Mouse (Mus musculus) retina, postnatal 1 day (tissue): ENCODE data around the gene Ttc17.
"Not testable (repeated sequence)": the region's sequence is repeated elsewhere in the genome, so short reads cannot be mapped to it uniquely, and the experiment has no call there.

Experiments
- DNase-seq: peaks from one replicate; pipeline ENCODE4 v3.0.0-alpha.2; 2012

Gene Ttc17

GRCm38 (mm10) chr2:94406083-94406957 is at the start of gene Ttc17:
TSS of gene Ttc17 (minus strand) at chr2:94406689.
- DNase-seq, result peak; percentile 95

- no peak for DNase-seq
Observed at GRCm38 (mm10) chr2:94449643-94450042, 43.2 kb upstream of the Ttc17 start.

- DNase-seq, result no peak
Observed at GRCm38 (mm10) chr2:94436952-94437351, 30.5 kb upstream of the Ttc17 start.

- DNase-seq, result no peak
Observed at GRCm38 (mm10) chr2:94435481-94435880, 29.0 kb upstream of the Ttc17 start.

- DNase-seq, result peak; percentile 14
Observed at GRCm38 (mm10) chr2:94434833-94435232, 28.3 kb upstream of the Ttc17 start.

- no peak for DNase-seq
Observed at GRCm38 (mm10) chr2:94432214-94432613, 25.7 kb upstream of the Ttc17 start.

GRCm38 (mm10) chr2:94428456-94428855 is 22.0 kb upstream of the Ttc17 start:
- no peak for DNase-seq

GRCm38 (mm10) chr2:94407441-94407840 is 952 bp upstream of the Ttc17 start:
- DNase-seq, result no peak

GRCm38 (mm10) chr2:94407021-94407420 is 532 bp upstream of the Ttc17 start:
- peak; percentile 5 for DNase-seq

GRCm38 (mm10) chr2:94405397-94406082 is 949 bp downstream of the Ttc17 start:
- DNase-seq, result peak; percentile 62

- DNase-seq, result no peak
Observed at GRCm38 (mm10) chr2:94404512-94405240, 1.8 kb downstream of the Ttc17 start.

GRCm38 (mm10) chr2:94402561-94402960 is 3.9 kb downstream of the Ttc17 start:
- no peak for DNase-seq

GRCm38 (mm10) chr2:94402096-94402495 is 4.4 kb downstream of the Ttc17 start:
- no peak for DNase-seq

- DNase-seq, result no peak
Observed at GRCm38 (mm10) chr2:94401006-94401405, 5.5 kb downstream of the Ttc17 start.

- DNase-seq, result no peak
Observed at GRCm38 (mm10) chr2:94398138-94398970, 8.1 kb downstream of the Ttc17 start.

- DNase-seq, result no peak
Observed at GRCm38 (mm10) chr2:94397453-94397852, 9.0 kb downstream of the Ttc17 start.

- DNase-seq, result no peak
Observed at GRCm38 (mm10) chr2:94396325-94396724, 10.2 kb downstream of the Ttc17 start.

- not testable (repeated sequence) for DNase-seq
Observed at GRCm38 (mm10) chr2:94391127-94391526, 15.4 kb downstream of the Ttc17 start.

GRCm38 (mm10) chr2:94389000-94389399 is 17.5 kb downstream of the Ttc17 start:
- DNase-seq, result no peak

GRCm38 (mm10) chr2:94387846-94388245 is 18.6 kb downstream of the Ttc17 start:
- DNase-seq, result no peak

- DNase-seq, result not testable (repeated sequence)
Observed at GRCm38 (mm10) chr2:94384483-94384882, 22.0 kb downstream of the Ttc17 start.

- DNase-seq, result no peak
Observed at GRCm38 (mm10) chr2:94381057-94381647, 25.3 kb downstream of the Ttc17 start.
